Mouse (Mus musculus) G1E-ER4 (cell line): ENCODE results near the gene Ang2. TPM values are rescaled to one million over a fixed set of nuclear protein-coding genes. Genes with fewer than 3 reads are reported as not detected.
"Not testable (repeated sequence)": the region's sequence is repeated elsewhere in the genome, so short reads cannot be mapped to it uniquely, and the experiment has no call there.

Experiments
- GATA1 ChIP-seq: IDR thresholded peaks from one replicate; pipeline ENCODE4 v1.8.0; 2012; ENCODE audit warnings: low read length, inconsistent platforms
- polyA plus RNA-seq: library from polyadenylated mRNA; stranded (reverse); fragments of >175 nt; gene quantifications from 2 replicates; pipeline ENCODE4 v1.2.3, GENCODE M21; 2012

The Ang2 gene
- not detected in 2 replicates for polyA plus RNA-seq

DNA sequence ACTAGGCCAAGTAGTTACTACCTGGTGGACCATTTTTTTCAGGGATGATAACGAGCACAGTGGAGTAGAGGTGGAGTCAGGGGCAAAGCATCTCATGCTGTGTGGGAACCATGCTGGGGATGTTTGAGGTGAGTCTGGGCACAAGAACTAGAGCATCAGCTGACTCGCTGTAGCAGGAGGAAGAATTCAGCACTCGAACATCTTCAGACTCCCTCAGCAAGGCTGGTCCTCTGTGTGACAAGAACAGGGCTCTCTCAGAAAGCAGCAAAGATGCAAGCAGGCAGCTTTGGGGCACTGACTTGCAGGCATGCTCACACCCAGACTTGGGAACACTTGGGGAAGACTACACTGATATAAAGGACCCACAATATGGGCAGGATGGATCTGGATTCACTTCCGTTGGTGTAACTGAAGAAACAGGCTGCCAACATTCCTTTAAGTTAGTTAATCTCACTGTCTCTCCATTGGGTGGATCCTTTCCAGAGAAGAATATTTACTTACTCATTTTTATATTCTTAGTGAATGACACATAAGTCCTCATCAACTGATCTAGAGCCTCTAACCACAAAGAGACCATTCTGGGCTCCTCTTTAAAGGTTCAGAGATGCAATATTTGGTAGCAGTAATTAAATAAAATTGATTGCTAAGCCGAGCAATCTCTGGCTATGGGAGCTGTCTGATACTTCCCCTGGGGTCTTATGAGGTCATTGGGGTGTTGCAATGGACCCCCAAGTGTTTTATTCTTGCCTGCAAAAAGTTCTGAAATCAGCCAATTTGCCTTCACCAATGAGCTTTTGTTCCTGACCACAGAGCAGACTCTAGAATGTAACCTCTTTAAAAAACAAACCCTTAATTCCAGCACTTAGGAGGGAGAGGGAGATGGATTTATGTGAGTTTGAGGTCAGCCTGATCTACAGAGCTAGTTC is at the start of gene Ang2:
Gene Ang2, minus strand, starts transcription at position 51 of the 926 bp plus-strand sequence.
- TF ChIP-seq GATA1: no peak

DNA sequence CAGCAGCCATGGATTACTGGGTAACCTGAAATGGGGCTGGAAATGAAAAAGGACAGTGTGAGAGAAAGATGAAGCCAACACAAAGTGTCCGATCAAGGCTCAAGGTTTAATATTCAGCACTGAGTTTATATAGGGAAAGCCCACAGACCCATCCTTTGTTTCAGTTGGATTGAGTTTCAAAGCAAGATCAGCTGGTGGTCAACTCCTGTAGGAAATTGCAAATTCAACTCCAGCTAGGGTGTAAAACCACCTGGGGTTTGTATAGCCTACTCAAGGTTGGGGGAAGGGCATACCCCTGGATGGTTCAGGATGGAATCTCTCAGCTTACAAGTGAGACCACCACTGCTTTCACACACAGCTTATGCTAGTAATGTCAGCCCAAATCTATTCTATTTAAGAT is 48.8 kb upstream of the Ang2 start:
- TF ChIP-seq GATA1: no peak

DNA sequence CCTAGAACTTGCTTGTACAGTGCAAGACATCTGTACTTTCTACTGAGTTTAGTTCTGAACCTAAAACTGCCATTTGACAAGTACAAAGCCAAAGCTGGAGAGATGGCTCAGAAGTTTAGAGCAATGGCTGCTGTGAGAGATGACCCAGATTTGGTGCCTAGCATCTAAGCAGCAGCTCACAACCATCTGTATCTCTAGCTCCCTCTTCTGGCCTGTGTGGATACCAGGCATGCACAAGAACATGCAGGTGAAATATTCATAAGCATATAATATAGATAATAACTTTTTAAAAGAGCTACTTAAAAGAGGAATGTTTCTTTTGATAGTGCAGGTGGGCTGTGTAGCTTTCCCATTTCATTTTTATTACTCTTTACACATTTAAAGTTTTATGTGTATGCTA is 42.0 kb upstream of the Ang2 start:
- TF ChIP-seq GATA1: no peak

DNA sequence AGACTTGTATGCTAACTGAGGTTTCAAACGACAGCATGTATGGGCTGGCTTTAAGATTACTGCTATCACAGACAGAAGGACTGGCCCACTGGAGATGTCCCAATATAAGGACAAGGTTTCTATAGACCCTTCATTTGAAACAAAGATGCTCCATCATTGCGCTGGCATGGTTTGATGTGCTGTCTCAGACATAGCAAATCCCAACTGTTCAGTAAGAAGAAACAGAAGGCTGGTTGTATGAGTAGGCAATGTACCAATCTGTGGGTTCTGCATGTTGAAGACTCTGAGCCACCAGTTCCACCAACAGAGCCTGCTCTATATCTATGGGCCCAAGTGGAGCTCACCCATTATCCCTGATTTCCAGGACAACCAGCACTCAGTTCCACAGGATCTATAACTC is 4.2 kb upstream of the Ang2 start, which contains the start of gene Ear14:
Gene Ear14, plus strand, starts transcription at position 277 of the 400 bp plus-strand sequence.
- no peak for TF ChIP-seq GATA1

DNA sequence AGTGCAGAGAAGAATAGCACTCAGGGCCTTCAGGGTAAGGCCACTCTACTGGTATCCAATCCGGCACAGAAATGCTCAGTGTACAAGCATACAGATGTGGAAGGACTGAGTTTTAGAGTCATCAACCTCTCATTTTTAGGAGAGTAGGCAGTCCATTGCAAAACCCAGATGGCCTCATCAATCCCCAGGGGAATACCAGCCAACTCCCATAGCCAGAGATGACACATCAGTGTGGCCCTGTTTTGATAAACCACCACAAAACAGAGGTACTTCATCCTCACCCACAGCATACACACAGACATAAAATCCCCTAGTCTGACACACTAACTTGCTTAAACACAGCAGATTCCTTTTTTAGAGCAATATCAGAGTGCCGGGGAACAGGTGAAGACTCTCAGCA is 1.5 kb upstream of the Ang2 start:
- no peak for TF ChIP-seq GATA1

DNA sequence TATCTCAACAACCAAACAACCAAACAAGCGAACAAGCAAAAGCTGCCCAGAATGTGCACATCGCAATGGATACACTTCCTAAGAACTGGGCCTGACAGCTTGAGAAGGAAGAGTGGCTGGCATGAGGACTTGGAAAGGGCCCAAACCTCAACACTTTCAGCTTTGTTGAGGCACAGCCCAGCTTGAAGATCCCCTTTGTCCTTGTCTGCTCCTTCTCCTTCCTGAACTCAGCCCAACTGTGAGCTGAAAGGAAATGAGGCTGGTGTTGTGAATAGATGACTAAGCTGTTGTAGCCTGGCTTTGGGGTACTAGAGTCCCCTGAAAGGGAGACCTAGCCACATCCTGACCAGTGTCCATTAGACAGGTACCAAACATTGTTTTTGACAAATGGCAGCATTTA is 1.1 kb upstream of the Ang2 start:
- no peak for TF ChIP-seq GATA1

DNA sequence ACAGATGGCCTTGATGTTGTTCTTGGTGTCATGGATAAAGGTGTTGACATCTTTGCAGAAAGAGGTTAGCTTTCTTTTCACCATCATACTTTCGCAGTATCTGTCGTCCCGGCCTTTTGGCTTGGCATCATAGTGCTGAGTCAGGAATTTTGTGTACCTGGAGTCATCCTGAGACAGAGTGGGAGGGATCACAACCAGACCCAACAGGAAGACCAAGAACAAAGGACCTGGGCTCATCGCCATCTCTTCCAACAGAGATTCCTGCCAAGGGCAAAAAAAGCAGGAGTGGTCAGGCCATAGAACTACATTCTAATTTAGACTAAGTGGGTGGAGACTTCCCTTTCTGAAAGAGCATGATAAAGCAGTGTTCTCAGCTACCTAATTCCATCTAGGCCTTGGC is 3.3 kb downstream of the Ang2 start:
- no peak for TF ChIP-seq GATA1

DNA sequence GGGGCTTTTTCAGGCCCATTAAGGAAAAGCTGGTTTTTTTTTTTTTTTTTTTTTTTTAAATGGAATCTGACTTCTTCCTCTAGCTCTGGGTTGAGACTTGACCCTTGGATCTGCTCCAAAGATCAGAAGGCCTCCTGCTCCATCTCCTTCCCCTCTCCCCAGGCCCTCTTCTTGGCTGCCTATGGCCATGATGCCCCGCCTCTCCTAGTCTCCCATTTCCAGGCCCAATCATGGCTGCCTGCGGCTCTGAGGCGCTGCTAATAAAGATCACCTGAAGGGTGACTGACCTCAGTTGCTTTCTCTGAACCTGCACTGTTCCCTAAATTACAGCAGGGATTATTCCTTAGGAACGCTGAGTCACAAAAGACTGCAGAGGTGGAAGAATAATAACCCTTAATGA is 25.1 kb downstream of the Ang2 start:
- TF ChIP-seq GATA1: no peak

DNA sequence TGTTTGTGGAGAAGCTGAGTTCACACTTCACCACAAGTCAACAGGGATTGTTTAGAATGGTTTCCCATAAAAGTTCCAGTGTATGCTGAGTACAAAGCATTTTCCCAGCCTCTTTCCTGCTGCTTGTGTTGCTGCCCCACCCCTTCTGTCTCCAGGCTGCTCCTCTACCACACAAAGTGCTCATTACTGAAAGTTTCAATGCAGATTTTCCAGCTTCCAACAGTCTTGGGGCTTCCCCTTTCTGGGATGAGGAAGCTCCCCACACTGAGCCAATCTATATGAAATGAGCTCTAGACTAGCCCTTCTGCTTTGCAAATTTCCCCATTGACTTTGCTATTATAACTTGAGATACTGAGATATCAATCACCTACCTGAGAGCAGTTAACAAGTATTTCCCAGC is 32.9 kb downstream of the Ang2 start:
- no peak for TF ChIP-seq GATA1

DNA sequence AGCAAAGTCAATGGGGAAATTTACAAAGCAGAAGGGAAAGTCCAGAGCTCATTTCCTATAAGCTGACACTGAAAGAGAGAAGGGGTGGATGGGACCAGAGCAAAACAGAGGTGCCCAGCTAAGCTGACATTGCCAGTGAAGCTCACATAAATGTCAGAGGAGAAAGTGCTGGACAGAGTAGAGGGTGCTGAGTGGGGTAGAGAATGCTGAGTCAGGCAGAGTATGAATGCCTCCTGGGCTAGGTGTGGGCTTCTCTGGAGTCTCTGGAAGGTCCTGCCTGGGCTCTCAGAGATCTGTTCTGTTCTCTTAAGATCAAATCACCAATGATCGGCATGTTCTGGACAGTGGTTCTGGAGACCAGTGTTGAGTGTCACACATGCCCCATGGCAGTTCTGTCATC is 33.5 kb downstream of the Ang2 start:
- no peak for TF ChIP-seq GATA1

DNA sequence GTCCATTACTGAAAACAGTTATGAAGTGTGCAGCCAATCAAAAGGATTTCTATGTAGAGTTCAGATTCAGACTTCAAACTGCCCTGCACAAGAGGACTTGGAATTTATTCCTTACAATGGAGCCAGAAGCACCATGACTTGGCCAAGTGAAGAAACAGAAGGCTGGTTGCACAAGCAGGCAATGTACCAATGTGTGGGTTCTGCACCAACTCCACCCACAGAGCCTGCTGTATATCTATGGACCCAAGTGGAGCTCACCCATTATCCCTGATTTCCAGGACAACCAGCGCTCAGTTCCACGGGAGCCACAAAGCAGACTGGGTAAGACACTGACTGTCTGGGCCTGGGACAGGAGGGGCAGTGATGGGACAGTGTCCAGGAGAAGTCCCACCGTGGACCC is 37.0 kb downstream of the Ang2 start, which contains the start of gene Rnase2b:
Gene Rnase2b, plus strand, starts transcription at position 285 of the 400 bp plus-strand sequence.
- TF ChIP-seq GATA1: not testable (repeated sequence)

DNA sequence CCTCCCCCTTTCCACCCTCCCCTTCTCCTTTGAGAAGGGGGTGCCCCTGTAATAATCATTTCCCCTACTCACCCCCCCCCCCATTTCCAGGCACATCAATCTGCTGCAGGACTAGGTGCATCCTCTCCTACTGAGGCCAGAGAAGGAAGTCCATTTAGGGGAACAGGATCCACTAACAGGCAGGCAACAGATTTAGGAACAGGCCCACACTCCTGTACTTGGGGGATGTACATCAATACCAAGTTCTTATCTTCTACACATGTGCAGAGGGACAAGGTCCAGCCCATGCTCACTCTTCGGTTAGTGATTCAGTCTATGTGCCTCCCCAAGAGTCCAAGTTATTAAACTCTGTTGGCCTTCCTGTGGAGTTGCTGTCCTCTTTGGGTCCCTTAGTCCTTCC is 41.9 kb downstream of the Ang2 start:
- TF ChIP-seq GATA1: no peak

DNA sequence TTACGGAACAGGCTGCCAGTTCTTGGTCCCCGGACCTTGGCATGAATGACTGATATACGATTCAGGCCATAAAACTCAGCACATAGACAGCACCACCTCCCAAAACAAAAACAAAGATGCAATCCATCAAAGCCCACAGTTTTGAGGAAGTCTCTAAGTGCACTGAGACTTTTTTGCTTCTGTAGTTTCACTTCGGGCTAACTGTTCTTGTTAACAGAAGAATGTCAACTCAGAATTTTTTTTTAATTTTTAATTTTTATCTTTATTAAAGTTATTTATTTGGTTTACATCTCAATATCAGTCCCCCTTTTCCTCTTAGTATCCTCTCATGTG is 42.2 kb downstream of the Ang2 start:
- TF ChIP-seq GATA1: no peak

DNA sequence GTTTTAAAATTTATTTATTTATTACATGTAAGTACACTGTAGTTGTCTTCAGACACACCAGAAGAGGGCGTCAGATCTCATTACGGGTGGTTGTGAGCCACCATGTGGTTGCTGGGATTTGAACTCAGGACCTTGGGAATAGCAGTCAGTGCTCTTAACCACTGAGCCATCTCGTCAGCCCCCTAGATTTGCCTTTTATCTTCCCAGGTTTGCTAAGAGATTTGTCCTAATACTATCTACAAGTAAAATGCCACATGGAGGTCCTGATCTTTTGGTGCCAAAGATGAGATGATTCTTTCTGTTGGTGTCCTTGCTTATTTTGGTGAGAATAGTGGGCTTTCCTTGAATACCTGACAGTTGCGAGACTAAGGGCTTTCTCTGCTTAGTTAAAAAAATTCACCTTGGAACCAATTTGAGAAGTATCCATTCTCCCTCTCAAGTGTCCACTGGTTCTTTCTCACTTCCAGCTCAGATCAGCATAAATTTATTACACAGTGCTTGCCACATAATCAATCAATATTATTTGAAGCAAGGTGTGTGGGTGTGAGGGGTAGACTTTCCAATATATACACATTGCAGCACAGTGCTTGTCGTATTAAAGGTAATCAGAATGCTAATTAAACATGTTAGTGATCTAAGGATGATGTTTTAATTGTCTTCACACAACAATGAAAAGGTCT is 42.8 kb downstream of the Ang2 start:
- TF ChIP-seq GATA1: no peak

DNA sequence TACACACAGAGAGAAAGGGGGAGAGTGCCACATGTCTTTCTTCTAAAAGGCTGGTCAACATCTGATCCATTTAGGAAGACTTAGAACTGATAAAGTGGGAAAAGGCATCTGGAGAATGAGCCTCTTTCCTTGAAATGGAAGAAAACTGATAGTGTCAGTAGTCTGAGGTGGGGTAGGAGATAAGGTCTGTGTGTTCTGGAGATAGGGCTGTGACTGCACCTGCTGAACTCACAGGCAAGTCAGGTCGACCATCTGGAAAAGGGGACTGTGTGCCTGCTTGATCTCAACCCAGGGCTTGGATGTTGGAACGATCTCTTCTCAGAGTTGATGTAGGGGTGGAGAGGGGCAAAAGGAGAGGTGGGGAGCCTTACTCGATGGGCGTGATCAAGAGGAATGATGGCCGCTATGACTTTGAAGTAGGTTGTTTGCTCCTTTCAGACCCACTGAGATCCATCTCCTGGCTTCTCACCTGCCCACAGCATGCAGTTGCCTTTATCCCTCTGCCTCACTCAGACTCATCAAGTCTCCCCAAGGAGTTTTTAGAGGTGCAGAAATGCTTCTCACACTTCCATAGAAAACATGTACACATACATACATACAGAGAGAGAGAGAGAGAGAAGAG is 46.6 kb downstream of the Ang2 start:
- no peak for TF ChIP-seq GATA1

DNA sequence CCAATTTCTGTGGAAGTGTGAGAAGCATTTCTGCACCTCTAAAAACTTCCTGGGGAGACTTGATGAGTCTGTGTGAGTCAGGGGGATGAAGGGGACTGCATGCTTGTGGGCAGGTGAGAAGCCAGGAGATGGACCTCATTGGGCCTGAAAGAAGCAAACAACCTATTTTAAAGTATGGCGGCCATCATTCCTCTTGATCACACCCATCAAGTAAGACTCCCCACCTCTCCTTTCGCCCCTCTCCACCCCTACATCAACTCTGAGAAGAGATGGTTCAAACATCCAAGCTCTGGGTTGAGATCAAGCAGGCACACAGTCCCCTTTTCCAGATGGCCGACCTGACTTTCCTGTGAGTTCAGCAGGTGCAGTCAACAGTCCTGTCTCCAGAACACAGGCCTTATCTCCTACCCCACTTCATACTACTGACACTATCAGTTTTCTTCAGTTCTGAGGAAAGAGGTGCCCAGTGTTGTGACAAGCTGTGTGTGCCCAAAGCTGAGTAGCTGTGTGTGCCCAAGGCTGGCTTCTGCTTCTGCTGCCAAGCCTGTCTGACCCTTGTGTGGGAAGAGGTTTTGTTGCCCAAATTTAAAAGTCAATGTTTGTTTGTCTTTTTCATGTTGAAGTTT is 48.6 kb downstream of the Ang2 start:
- TF ChIP-seq GATA1: no peak

DNA sequence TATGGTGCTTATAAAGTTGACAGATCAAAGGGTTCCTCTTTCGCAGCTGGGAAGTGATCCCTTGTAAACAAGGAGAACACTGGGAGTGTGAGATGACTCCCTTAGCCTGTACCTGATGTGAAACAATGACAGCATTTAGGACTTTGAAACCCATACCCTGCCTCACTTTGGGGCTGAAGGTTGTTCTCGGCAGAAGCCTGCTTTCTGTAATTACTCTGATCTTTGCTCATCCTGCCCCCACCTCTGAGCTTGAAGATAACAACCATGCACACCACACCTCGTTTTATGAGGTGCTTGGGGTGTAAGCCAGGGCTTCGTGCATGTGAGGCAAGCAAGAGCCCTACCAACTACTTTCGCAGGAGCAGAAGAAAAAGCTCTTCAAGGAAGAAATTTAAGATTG is 49.8 kb downstream of the Ang2 start:
- TF ChIP-seq GATA1: no peak
